Mouse (Mus musculus): ENCODE data around the gene Ptgdr2.
A peak's percentile ranks its signal among the peaks of the same experiment; 100 is the strongest.

Gene Ptgdr2

DNA sequence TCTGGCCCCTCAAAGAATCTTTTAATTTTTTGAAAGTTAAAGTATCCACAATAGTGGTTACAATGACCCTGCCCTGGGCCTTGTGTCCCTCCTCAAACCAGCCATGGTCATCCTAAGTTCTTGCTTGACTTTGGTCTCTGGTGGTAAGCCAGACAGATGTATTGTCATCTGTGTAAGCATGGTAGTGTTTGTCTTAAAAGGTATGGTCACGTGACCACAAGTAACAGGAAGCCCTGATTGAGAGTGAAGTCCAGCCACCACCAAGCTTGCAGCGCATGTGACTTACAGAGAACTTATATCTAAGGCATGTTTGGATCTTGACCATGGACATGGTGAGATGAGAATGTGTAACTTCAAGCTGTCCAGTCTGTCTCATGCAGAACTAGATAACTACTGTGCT, 38.2 kb downstream of the Ptgdr2 start:
- DNase-seq (ENCODE audit: extremely low spot score): no peak

DNA sequence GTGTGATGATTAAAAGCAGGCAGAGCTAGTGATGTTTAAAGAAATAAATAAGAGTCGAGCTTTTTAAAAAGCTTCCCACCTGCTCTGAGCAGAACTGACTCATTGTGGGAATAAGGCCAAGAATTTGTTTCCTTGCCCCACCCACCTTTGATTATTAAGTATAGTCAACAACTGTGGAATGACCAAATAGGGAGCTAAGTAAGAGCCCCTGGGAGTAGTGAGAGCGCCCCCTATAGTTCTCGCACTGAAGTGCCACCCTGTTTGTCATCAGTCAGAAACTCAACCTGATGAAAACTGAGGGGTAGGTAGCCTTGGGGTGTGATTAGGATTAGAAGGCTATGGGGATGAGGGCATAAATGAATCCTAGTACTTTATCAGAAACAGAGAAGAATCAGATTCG, 39.4 kb downstream of the Ptgdr2 start:
- no peak for DNase-seq (ENCODE audit: extremely low spot score)

DNA sequence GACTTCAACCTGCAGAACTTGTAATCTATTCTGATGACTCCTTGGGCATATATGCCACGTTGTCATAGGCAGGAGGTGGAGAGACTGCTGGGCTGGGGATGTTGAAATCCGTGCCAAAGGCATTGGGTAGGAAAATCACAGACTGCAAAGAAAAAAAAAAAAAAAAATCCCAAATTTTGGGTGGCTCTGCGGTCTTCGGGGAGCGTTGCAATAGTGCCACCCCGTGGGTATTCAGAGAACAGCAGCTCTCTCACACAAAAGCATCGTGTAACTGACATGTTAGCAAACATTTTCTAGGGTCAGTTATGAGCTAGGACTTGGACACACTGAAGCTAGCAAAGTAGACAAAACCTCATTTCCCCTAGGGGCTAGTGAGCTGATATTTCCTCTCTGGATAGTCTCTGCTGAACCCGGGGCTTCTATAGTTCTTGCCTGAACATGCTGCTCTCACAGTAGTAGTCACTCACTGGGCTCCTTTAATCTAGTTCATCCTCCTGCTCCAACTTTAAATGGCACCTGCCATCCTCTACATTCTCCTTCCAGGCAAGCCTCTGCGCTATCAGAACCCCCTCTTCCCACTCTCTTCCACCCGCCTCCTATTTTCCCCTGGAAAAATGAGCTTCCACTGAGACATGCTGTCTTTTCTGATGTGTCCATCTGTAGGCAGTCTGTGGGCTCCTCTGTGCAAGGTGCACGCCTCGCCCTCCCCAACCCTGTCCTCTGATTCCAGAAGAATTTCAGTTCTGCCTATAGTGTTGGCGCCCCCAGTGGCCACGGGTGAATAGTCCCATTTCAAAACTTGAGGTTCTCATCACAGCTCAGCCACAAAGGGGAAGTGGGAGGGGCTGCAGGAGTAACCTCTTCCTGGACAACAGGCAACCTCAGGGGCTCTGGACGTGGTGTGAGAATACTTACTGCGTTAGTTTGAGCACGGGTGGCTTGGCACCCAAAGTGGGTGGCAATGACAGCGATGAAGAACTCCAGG, 42.5 kb downstream of the Ptgdr2 start:
- peak; percentile 73 for DNase-seq (ENCODE audit: extremely low spot score)

DNA sequence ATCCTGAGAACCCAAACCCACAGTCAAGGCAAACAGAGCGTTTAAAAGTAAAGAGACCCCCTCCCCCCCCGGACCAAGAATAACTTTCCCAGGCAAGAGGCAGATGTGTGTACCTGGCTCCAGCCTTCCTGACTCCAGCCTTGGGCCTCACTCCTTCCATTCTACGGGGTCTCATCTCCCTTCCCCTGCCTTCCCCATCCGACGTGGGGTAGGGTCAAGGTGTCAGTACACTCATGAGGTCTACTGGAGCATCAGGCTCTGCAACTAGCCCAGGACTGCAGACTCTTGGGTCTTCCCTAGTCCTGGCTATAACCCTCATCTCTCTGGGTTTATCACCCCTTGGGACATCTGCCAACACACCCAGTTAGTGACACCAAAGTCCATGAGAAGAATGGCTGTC, 43.2 kb downstream of the Ptgdr2 start:
- no peak for DNase-seq (ENCODE audit: extremely low spot score)

DNA sequence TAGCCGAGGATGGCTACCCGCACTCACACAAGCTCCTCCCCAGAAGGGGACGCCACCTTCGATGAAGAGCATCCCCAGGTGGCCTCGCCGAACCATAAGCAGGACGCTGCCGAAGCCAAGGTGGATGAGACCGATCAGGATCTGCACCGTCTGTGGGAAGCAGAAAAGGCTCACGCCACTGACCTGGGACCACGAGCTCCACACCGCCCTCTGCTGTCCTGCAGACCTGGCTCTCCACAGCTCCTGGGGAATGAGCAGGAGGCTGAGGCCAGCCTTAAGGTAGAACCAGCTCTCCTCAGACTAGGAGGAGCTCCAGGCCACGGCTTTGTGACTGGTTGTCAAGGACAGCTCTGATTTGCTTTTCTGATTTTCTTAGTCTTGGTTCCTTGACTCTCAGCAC, 46.2 kb downstream of the Ptgdr2 start:
- peak; percentile 29 for DNase-seq (ENCODE audit: extremely low spot score)

DNA sequence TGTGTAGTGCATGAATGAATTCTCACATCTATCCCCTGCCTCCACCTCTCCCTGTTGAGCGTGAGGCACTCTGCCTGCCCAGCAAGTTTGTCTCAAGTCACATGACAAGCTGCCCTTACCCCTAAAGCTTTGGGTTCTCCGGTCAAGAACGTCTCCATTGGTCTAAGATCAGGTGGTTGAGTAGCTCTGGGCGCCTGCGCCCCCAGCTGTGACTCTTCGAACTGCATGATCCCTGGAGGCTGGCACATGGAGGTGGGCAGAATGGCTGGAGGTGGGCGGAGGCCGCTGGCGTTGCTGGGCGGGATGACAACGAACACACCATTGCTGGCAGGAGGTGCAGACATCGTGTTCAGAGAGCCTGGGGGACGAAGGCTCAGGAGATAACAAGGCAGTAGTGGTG, 47.6 kb downstream of the Ptgdr2 start:
- DNase-seq (ENCODE audit: extremely low spot score): no peak

DNA sequence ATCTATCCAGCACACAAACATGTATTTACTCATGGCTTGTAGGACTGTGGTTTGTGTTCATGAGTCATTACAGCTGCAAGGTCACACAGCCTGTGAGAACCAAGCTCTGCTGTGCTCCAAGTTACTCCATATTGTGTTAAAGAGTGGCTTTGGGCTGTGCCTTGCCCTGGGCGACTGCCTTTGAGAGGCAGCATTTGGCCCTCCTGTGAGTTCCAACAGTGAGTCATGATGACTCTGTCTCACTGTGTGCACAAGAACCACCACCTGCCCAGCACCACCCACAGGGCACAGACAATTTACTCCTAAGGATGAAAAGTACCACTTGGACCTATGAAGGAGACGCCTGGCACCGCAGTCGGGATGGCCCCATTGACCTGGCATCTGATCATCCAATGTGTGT, 48.9 kb downstream of the Ptgdr2 start:
- DNase-seq (ENCODE audit: extremely low spot score): no peak

DNA sequence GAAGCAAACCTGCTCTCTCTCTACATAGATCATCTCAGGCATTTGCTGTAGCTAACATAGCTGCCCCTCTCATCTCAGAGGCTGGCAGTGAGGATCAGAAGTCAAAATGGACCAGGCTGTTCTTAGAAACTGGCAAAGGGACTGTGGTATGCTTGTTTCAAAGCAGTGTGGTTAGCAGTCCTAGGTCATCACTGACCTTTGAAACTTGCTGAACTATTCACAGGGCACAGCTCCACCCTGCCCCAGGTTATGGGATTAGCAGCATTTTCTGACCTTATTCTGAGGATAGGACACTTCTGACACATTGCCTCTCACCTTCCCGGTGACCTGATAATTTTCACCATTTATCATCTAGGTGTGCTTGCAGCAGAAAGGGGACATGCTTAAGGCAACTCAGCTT, 51.6 kb downstream of the Ptgdr2 start:
- DNase-seq (ENCODE audit: extremely low spot score): no peak

DNA sequence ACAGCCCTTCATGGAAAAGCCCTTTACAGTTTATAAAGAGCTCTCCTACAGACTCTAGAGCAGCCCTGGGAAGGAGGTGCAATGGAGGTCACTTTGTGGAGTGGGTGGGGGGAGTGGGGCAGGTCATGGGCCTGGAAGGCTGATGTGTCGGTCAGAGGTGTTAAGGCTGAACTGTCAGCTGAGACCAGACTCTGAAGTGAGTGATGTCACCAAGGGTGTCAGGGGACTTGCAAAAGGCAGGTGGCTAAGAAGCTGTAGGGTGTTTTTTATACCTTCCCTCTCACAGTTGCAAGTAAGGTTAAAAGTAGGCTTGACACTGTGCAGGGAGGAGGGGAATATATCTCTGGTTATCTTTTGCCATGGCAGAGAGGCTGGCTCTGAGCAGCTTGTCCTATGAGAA, 53.8 kb downstream of the Ptgdr2 start:
- DNase-seq (ENCODE audit: extremely low spot score): no peak

DNA sequence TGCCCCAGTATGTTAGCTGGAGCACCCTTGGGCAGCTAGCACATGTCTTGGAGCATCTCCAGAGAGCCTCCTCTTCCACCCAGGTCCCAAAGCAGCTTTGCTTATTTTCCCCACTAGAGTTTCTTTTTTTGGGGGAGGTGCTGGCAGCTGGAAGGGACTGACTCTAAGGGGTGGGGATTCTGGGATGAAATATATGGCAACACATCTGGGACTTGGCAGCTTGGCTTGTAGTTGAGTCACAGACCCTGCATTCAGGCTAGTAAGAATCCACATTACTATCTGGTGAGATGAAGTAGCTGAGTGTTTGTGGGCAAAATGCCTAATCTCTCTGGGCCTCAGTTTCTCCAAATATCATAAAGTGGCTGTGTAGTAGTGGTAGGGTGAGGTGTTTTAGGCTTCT, 55.0 kb downstream of the Ptgdr2 start:
- no peak for DNase-seq (ENCODE audit: extremely low spot score)

All from embryo, embryonic 9.5 days (tissue).